In the genomic region with DNA sequence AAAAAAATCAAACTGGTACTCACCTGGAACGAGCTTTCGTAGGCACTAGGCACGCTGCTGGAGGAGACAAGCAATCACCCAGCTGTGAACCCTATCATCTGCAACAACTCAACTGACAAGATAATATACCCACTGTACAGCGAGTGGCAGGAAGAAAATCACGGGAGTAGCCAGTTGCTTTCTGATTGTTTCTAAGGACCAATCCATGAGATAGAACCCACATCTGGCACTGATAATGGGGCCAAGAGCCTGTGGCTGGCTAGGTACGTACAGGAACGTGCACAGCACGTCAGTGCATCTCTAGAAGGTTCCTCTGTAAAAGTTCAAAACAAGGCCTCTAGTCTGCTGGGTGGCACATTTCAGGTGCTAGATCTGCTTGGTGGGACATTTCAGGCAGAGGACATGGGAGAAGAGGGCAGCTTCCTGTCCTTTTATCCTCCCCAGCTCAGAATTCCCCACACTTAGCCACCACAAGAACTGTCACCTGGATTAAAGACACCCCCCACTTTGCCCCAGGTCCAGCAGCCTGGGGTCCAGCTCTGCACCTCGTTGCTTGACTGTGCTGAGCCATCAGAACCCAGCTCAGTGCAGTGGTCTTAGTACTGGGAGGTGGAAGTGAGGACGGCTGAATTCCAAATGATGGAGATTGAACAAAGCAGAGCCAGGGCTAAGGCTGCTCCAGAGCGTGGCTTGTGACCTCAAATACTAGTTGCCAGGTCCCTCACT, we compare ENCODE assay signal across 23 mouse cellular contexts. TPM values are rescaled to one million over a fixed set of nuclear protein-coding genes. Genes with fewer than 3 reads are reported as not detected.
DNase-seq lines count a peak whose midpoint lies in the region; ATAC-seq and TF ChIP-seq lines count a peak whose summit lies in the region.
"Had no signal": no experiment of that assay in that cellular context is flagged by ENCODE, and none has a peak within 500 bp of the region (broad histone marks: within the 10 kb centered on the region; RNA-seq: fewer than 3 reads in every experiment).

No protein-coding gene starts in this region.

- H3K9ac ChIP-seq in midbrain, embryonic 13.5 days (replicated peaks), result 0 out of 2 replicates have a peak overlapping the region, but pooled peaks have one; percentile 36
- no peak overlapping the region for H3K9ac ChIP-seq in midbrain, postnatal 0 days (replicated peaks; ENCODE audit: low read length, poor library complexity, severe bottlenecking)
- no peak overlapping the region for H3K9ac ChIP-seq in liver, embryonic 16.5 days (ENCODE audit: low read depth, low read length)
- H3K9ac ChIP-seq in forebrain, embryonic 13.5 days, result no peak overlapping the region
- H3K9ac ChIP-seq: embryonic facial prominence, embryonic 12.5 days; heart, embryonic 15.5 days; hindbrain, embryonic 13.5 days had no signal

- 0 out of 2 replicates have a peak, but pooled peaks cover 2% of the 10 kb centered on the region for H3K4me1 ChIP-seq in midbrain, embryonic 13.5 days (replicated peaks)
- no peaks in the 10 kb centered on the region for H3K4me1 ChIP-seq in midbrain, postnatal 0 days (ENCODE audit: insufficient read depth, low read length)
- H3K4me1 ChIP-seq in liver, embryonic 16.5 days (ENCODE audit: control insufficient read depth, low read depth, low read length), result peaks cover 2% of the 10 kb centered on the region
- H3K4me1 ChIP-seq in forebrain, embryonic 13.5 days, result no peaks in the 10 kb centered on the region
- H3K4me1 ChIP-seq: embryonic facial prominence, embryonic 12.5 days; hindbrain, embryonic 13.5 days had no signal

- no peaks in the 10 kb centered on the region for H3K27me3 ChIP-seq in midbrain, embryonic 13.5 days
- H3K27me3 ChIP-seq in midbrain, postnatal 0 days (ENCODE audit: insufficient read depth, low read length), result no peaks in the 10 kb centered on the region
- no peaks in the 10 kb centered on the region for H3K27me3 ChIP-seq in liver, embryonic 16.5 days (ENCODE audit: control insufficient read depth, insufficient read depth, low read depth, low read length)
- no peaks in the 10 kb centered on the region for H3K27me3 ChIP-seq in myocyte (ENCODE audit: control insufficient read depth, insufficient read depth, insufficient read length)
- H3K27me3 ChIP-seq in forebrain, embryonic 13.5 days, result no peaks in the 10 kb centered on the region
- H3K27me3 ChIP-seq: embryonic facial prominence, embryonic 12.5 days; heart, embryonic 15.5 days; hindbrain, embryonic 13.5 days; Patski had no signal

- H3K9me3 ChIP-seq in midbrain, embryonic 13.5 days, result no peaks in the 10 kb centered on the region
- H3K9me3 ChIP-seq in midbrain, postnatal 0 days (ENCODE audit: low read length), result no peaks in the 10 kb centered on the region
- H3K9me3 ChIP-seq in liver, embryonic 16.5 days (replicated peaks; ENCODE audit: control insufficient read depth, low read length), result no peaks in the 10 kb centered on the region
- H3K9me3 ChIP-seq in forebrain, embryonic 13.5 days (replicated peaks), result no peaks in the 10 kb centered on the region
- H3K9me3 ChIP-seq: embryonic facial prominence, embryonic 12.5 days; heart, embryonic 15.5 days; hindbrain, embryonic 13.5 days had no signal

- intact Hi-C loops in left cerebral cortex, postnatal 10 days (cut with DNase I), result loop anchor here (10.0 kb wide), 1 partner anchor 313 kb away; a partner anchor contains a TSS

- H3ac ChIP-seq in myocyte (ENCODE audit: control insufficient read depth, insufficient read length), result no peak overlapping the region

- WGBS in midbrain, embryonic 13.5 days, result 89% methylated on average over 11 of the region's 11 CpGs
- 88% methylated on average over 11 of the region's 11 CpGs for WGBS in midbrain, postnatal 0 days
- WGBS in liver, embryonic 16.5 days (ENCODE audit: insufficient replicate concordance), result 34% methylated on average over 11 of the region's 11 CpGs
- 89% methylated on average over 11 of the region's 11 CpGs for WGBS in forebrain, embryonic 13.5 days

- peaks cover 70% of the 10 kb centered on the region for H3K36me3 ChIP-seq in midbrain, embryonic 13.5 days
- H3K36me3 ChIP-seq in midbrain, postnatal 0 days (ENCODE audit: insufficient read depth, low read length), result peaks cover 28% of the 10 kb centered on the region
- peaks cover 32% of the 10 kb centered on the region for H3K36me3 ChIP-seq in liver, embryonic 16.5 days (ENCODE audit: control insufficient read depth, insufficient read depth)
- peaks cover 11% of the 10 kb centered on the region for H3K36me3 ChIP-seq in myocyte (ENCODE audit: control insufficient read depth, insufficient read depth)
- peaks cover 71% of the 10 kb centered on the region for H3K36me3 ChIP-seq in forebrain, embryonic 13.5 days (ENCODE audit: poor library complexity, severe bottlenecking)

- 0 out of 2 replicates have a peak overlapping the region, but pooled peaks have one; percentile 21 for H3K27ac ChIP-seq in midbrain, embryonic 13.5 days
- H3K27ac ChIP-seq in midbrain, postnatal 0 days (ENCODE audit: low read depth, low read length), result no peak overlapping the region
- no peak overlapping the region for H3K27ac ChIP-seq in liver, embryonic 16.5 days (ENCODE audit: low read length)
- no peak overlapping the region for H3K27ac ChIP-seq in forebrain, embryonic 13.5 days
- H3K27ac ChIP-seq: embryonic facial prominence, embryonic 12.5 days; heart, adult 2 months; heart, embryonic 15.5 days; hindbrain, embryonic 13.5 days had no signal

- no peak overlapping the region for H3K4me3 ChIP-seq in midbrain, embryonic 13.5 days (replicated peaks)
- H3K4me3 ChIP-seq in midbrain, postnatal 0 days (ENCODE audit: low read depth, low read length), result no peak overlapping the region
- no peak overlapping the region for H3K4me3 ChIP-seq in liver, embryonic 16.5 days (ENCODE audit: low read depth, low read length)
- no peak overlapping the region for H3K4me3 ChIP-seq in myocyte
- H3K4me3 ChIP-seq in forebrain, embryonic 13.5 days, result no peak overlapping the region
- H3K4me3 ChIP-seq: embryonic facial prominence, embryonic 12.5 days; heart, adult 2 months; heart, embryonic 15.5 days; hindbrain, embryonic 13.5 days had no signal

- TF ChIP-seq POLR2A in myocyte (IDR thresholded peaks at IDR 0.05; ENCODE audit: insufficient read length, low read depth), result no peak

- DNase-seq in cerebellum, postnatal 10 days, result peak; percentile 46 to 53
- no peak for DNase-seq in cerebellum, postnatal 36 days
- DNase-seq in midbrain, postnatal 0 days (ENCODE audit: low spot score), result no peak
- no peak for DNase-seq in left cerebral cortex, postnatal 10 days (ENCODE audit: extremely low spot score in 1 of 2, low spot score in 2 of 2)
- DNase-seq: adrenal gland, postnatal 14 days; B cell, adult 2 months; cerebellum, adult 11-12 months; cerebellum, adult 9-10 months; gastrocnemius, postnatal 10 days; heart, adult 2 months; heart, postnatal 14 days had no signal

- H3K79me2 ChIP-seq in myocyte (ENCODE audit: control insufficient read depth, insufficient read depth), result no peaks in the 10 kb centered on the region

- no peak for TF ChIP-seq CTCF in midbrain, postnatal 0 days (IDR thresholded peaks at IDR 0.05)

- H3K4me2 ChIP-seq in midbrain, embryonic 13.5 days (replicated peaks), result no peak overlapping the region
- no peak overlapping the region for H3K4me2 ChIP-seq in midbrain, postnatal 0 days (ENCODE audit: low read depth, low read length, poor library complexity, severe bottlenecking)
- H3K4me2 ChIP-seq in liver, embryonic 16.5 days (ENCODE audit: low read depth, low read length), result no peak overlapping the region
- H3K4me2 ChIP-seq in myocyte (ENCODE audit: low read depth), result no peak overlapping the region
- no peak overlapping the region for H3K4me2 ChIP-seq in forebrain, embryonic 13.5 days
- H3K4me2 ChIP-seq: embryonic facial prominence, embryonic 12.5 days; heart, embryonic 11.5 days; heart, embryonic 15.5 days; hindbrain, embryonic 13.5 days had no signal

- ATAC-seq in midbrain, embryonic 13.5 days, result no peak
- no peak for ATAC-seq in midbrain, postnatal 0 days (ENCODE audit: low FRiP score)
- peak; percentile 37 for ATAC-seq in liver, embryonic 16.5 days (ENCODE audit: low read depth)
- no peak for ATAC-seq in forebrain, embryonic 13.5 days
- ATAC-seq: activated CD4-positive, CD25-positive, alpha-beta regulatory T cell, adult 4 months; CD4-positive, CD25-positive, alpha-beta regulatory T cell, adult 4 months; forebrain, embryonic 16.5 days; Patski had no signal

TF ChIP-seq in myocyte, 11 proteins besides CTCF, POLR2A, EP300 and RAD21:
- TF ChIP-seq TCF12 (IDR thresholded peaks at IDR 0.05; ENCODE audit: insufficient read depth, poor library complexity, severe bottlenecking) (no peak), POLR2AphosphoS2 (IDR thresholded peaks at IDR 0.05; ENCODE audit: insufficient read length, low read depth) (peak; percentile 31)

RNA-seq across cellular contexts. Expression of a gene that starts 12.7 kb away (rescaled TPM):
- polyA plus RNA-seq in midbrain, embryonic 13.5 days (2015; fragmentation: Nextera tagmentation; extraction: Ambion mirVana), result 69.0 and 71.7 TPM in 2 replicates
- 9.6 and 10.6 TPM in 2 replicates for total RNA-seq in midbrain, postnatal 0 days (2014; rRNA removed)
- 46.2 and 51.2 TPM in 2 replicates for polyA plus RNA-seq in midbrain, postnatal 0 days (2015; fragmentation: Nextera tagmentation; extraction: Ambion mirVana)
- 196 and 234 TPM in 2 replicates for polyA plus RNA-seq in liver, embryonic 16.5 days (2015; fragmentation: Nextera tagmentation; extraction: Ambion mirVana)
- 104 TPM for polyA plus RNA-seq in myocyte (2012; fragmentation: generic; extraction: Trizol)
- polyA plus RNA-seq in forebrain, embryonic 13.5 days (2015; fragmentation: Nextera tagmentation; extraction: Ambion mirVana), result 92.7 and 103 TPM in 2 replicates
- 10 to 100 TPM; 33.7 to 36.7 TPM for total RNA-seq in left cerebral cortex, postnatal 10 days (2021)

RNA-seq across cellular contexts. Expression of a gene that starts 35.9 kb away (rescaled TPM):
- 30.7 and 31.8 TPM in 2 replicates for polyA plus RNA-seq in midbrain, embryonic 13.5 days (2015; fragmentation: Nextera tagmentation; extraction: Ambion mirVana)
- total RNA-seq in midbrain, postnatal 0 days (2014; rRNA removed), result 23.2 and 31.6 TPM in 2 replicates
- polyA plus RNA-seq in midbrain, postnatal 0 days (2015; fragmentation: Nextera tagmentation; extraction: Ambion mirVana), result 8.7 and 9.0 TPM in 2 replicates
- polyA plus RNA-seq in liver, embryonic 16.5 days (2015; fragmentation: Nextera tagmentation; extraction: Ambion mirVana), result 31.5 and 32.0 TPM in 2 replicates
- 22.8 TPM for polyA plus RNA-seq in myocyte (2012; fragmentation: generic; extraction: Trizol)
- polyA plus RNA-seq in forebrain, embryonic 13.5 days (2015; fragmentation: Nextera tagmentation; extraction: Ambion mirVana), result 35.7 and 39.3 TPM in 2 replicates
- 10 to 100 TPM; 21.0 to 21.6 TPM for total RNA-seq in left cerebral cortex, postnatal 10 days (2021)

RNA-seq across cellular contexts. Expression of a gene that starts 36.0 kb away (rescaled TPM):
- polyA plus RNA-seq in midbrain, embryonic 13.5 days (2015; fragmentation: Nextera tagmentation; extraction: Ambion mirVana), result 26.5 and 26.6 TPM in 2 replicates
- 19.2 and 24.0 TPM in 2 replicates for total RNA-seq in midbrain, postnatal 0 days (2014; rRNA removed)
- polyA plus RNA-seq in midbrain, postnatal 0 days (2015; fragmentation: Nextera tagmentation; extraction: Ambion mirVana), result 27.0 and 32.0 TPM in 2 replicates
- polyA plus RNA-seq in liver, embryonic 16.5 days (2015; fragmentation: Nextera tagmentation; extraction: Ambion mirVana), result 59.6 and 64.3 TPM in 2 replicates
- polyA plus RNA-seq in myocyte (2012; fragmentation: generic; extraction: Trizol), result 260 TPM
- polyA plus RNA-seq in forebrain, embryonic 13.5 days (2015; fragmentation: Nextera tagmentation; extraction: Ambion mirVana), result 29.4 and 32.5 TPM in 2 replicates
- total RNA-seq in left cerebral cortex, postnatal 10 days (2021), result 10 to 100 TPM in 1 of 2 experiments, 1 to 10 TPM in 1; 8.3 to 10.6 TPM

Comparison
In these comparisons a context has a peak if more than half of its experiments do, and no peak if none do; other contexts are left out.
1. DNase-seq: peak in cerebellum, postnatal 10 days (2 of 2); none in cerebellum, postnatal 36 days (0 of 2), midbrain, postnatal 0 days (single experiment) and left cerebral cortex, postnatal 10 days (0 of 2).